17 mouse cellular contexts compared by ENCODE assay signal in the genomic region with DNA sequence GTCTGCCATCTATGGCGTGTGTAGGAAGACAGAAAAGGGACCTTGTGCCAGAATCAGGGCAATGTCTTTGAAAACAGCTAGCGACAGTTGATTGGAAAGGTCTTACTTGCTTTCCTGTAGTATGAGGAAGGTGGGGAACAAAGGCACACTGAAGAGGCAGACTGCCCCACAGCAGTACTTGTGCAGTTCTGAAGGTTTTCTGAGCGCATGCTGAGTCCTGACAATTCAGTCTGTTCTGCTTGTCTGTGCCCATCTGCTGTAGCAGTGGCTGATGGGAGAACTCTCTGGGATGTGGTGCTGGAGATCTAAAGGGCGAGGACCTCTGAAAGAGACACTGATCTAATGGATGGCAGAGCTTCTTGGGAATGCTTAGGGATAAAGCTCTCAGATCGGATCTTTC.
"Had no signal": no experiment of that assay in that cellular context is flagged by ENCODE, and none has a peak within 500 bp of the region (broad histone marks: within the 10 kb centered on the region; RNA-seq: fewer than 3 reads in every experiment).

No protein-coding gene starts in this region.

- H3K4me2 ChIP-seq: lung, embryonic 14.5 days; midbrain, embryonic 13.5 days; neural tube, embryonic 13.5 days; neural tube, embryonic 15.5 days had no signal

- ATAC-seq: midbrain, embryonic 13.5 days had no signal

- H3K36me3 ChIP-seq: midbrain, embryonic 10.5 days; midbrain, embryonic 13.5 days; neural tube, embryonic 13.5 days; neural tube, embryonic 15.5 days had no signal

- H3K4me1 ChIP-seq: midbrain, embryonic 13.5 days had no signal

- H3K27ac ChIP-seq: liver, embryonic 14.5 days; midbrain, embryonic 10.5 days; midbrain, embryonic 13.5 days; neural tube, embryonic 13.5 days; neural tube, embryonic 15.5 days had no signal

- H3K9me3 ChIP-seq: midbrain, embryonic 10.5 days; midbrain, embryonic 13.5 days; neural tube, embryonic 13.5 days; neural tube, embryonic 15.5 days had no signal

- H3K4me3 ChIP-seq: midbrain, embryonic 10.5 days; midbrain, embryonic 13.5 days; myocyte; neural tube, embryonic 13.5 days; neural tube, embryonic 15.5 days had no signal

- DNase-seq: lung, adult 18-20 months; lung, embryonic 14.5 days; lung, postnatal 10 days; lung, postnatal 4 days; right cerebral cortex, adult 18-20 months; right cerebral cortex, postnatal 25 days; right cerebral cortex, postnatal 4 days; spleen, adult 18-20 months; thymus, adult 18-20 months; thymus, postnatal 14 days; thymus, postnatal 36 days had no signal

- H3K9ac ChIP-seq: liver, embryonic 14.5 days; lung, embryonic 14.5 days; midbrain, embryonic 13.5 days; neural tube, embryonic 13.5 days; neural tube, embryonic 15.5 days had no signal

- H3K27me3 ChIP-seq: midbrain, embryonic 13.5 days; neural tube, embryonic 13.5 days had no signal
